Mouse (Mus musculus) monocyte, adult 2 months (primary cell): ENCODE results near the gene Ncoa3.

Source experiments
- DNase-seq, 2 experiments: peaks; one replicate each; pipeline ENCODE4 v3.0.0; 2022; ENCODE audit warnings: low spot score in 2 of 2, low read depth in 1 of 2

Ncoa3 gene

GRCm38 (mm10) chr2:166001362-166001761, 8.9 kb downstream of the Ncoa3 start:
- DNase-seq: no peak

- no peak for DNase-seq
Measured at GRCm38 (mm10) chr2:166001768-166002167, 9.3 kb downstream of the Ncoa3 start.

- no peak for DNase-seq
Measured at GRCm38 (mm10) chr2:166002429-166002828, 10.0 kb downstream of the Ncoa3 start.

GRCm38 (mm10) chr2:166003004-166003403, 10.6 kb downstream of the Ncoa3 start:
- no peak for DNase-seq

GRCm38 (mm10) chr2:166007046-166007445, 14.6 kb downstream of the Ncoa3 start:
- DNase-seq: no peak

- DNase-seq: no peak
Measured at GRCm38 (mm10) chr2:166008558-166009392, 16.3 kb downstream of the Ncoa3 start.

GRCm38 (mm10) chr2:166009393-166009947, 17.0 kb downstream of the Ncoa3 start:
- DNase-seq: no peak

GRCm38 (mm10) chr2:166010321-166010720, 17.9 kb downstream of the Ncoa3 start:
- no peak for DNase-seq

- no peak for DNase-seq
Measured at GRCm38 (mm10) chr2:166011422-166011821, 19.0 kb downstream of the Ncoa3 start.

GRCm38 (mm10) chr2:166012145-166012544, 19.7 kb downstream of the Ncoa3 start:
- no peak for DNase-seq

GRCm38 (mm10) chr2:166018769-166019168, 26.3 kb downstream of the Ncoa3 start:
- no peak for DNase-seq

- no peak for DNase-seq
Measured at GRCm38 (mm10) chr2:166020026-166020425, 27.6 kb downstream of the Ncoa3 start.

- no peak for DNase-seq
Measured at GRCm38 (mm10) chr2:166021073-166021610, 28.7 kb downstream of the Ncoa3 start.

- no peak for DNase-seq
Measured at GRCm38 (mm10) chr2:166021642-166022041, 29.2 kb downstream of the Ncoa3 start.

- no peak for DNase-seq
Measured at GRCm38 (mm10) chr2:166022327-166022726, 29.9 kb downstream of the Ncoa3 start.

- DNase-seq: no peak
Measured at GRCm38 (mm10) chr2:166024079-166024478, 31.6 kb downstream of the Ncoa3 start.

- DNase-seq: no peak
Measured at GRCm38 (mm10) chr2:166024621-166025020, 32.2 kb downstream of the Ncoa3 start.

GRCm38 (mm10) chr2:166025943-166026342, 33.5 kb downstream of the Ncoa3 start:
- no peak for DNase-seq

GRCm38 (mm10) chr2:166027834-166028233, 35.4 kb downstream of the Ncoa3 start:
- no peak for DNase-seq

- DNase-seq: no peak
Measured at GRCm38 (mm10) chr2:166029232-166029631, 36.8 kb downstream of the Ncoa3 start.

GRCm38 (mm10) chr2:166030256-166030995, 38.0 kb downstream of the Ncoa3 start:
- no peak for DNase-seq
